Comparison of ENCODE assay signal across 12 mouse cellular contexts in genomic region chr13:35616524-35617099, GRCm38 (mm10).
"Had no signal": no experiment of that assay in that cellular context is flagged by ENCODE, and none has a peak within 500 bp of the region (broad histone marks: within the 10 kb centered on the region; RNA-seq: fewer than 3 reads in every experiment).

No protein-coding gene starts in this region.

- H3K4me1 ChIP-seq: intestine, embryonic 15.5 days; limb, embryonic 12.5 days; midbrain, embryonic 12.5 days had no signal

- H3K27me3 ChIP-seq: intestine, embryonic 15.5 days; limb, embryonic 12.5 days; midbrain, embryonic 12.5 days had no signal

- ATAC-seq: intestine, embryonic 15.5 days; midbrain, embryonic 16.5 days had no signal

- H3K9ac ChIP-seq: intestine, embryonic 15.5 days; limb, embryonic 12.5 days; midbrain, embryonic 12.5 days had no signal

- H3K9me3 ChIP-seq: intestine, embryonic 15.5 days; limb, embryonic 12.5 days; midbrain, embryonic 12.5 days had no signal

- H3K36me3 ChIP-seq: intestine, embryonic 15.5 days; limb, embryonic 12.5 days; midbrain, embryonic 12.5 days had no signal

- DNase-seq: kidney, adult 18-20 months; kidney, postnatal 10 days; kidney, postnatal 4 days; lung, adult 18-20 months; right cerebral cortex, adult 18-20 months; right cerebral cortex, postnatal 25 days had no signal

- H3K27ac ChIP-seq: intestine, embryonic 15.5 days; left cerebral cortex, adult 2 months; limb, embryonic 12.5 days; midbrain, embryonic 12.5 days; stomach, postnatal 0 days had no signal

- H3K4me2 ChIP-seq: intestine, embryonic 15.5 days; limb, embryonic 12.5 days; midbrain, embryonic 12.5 days had no signal

- H3K4me3 ChIP-seq: intestine, embryonic 15.5 days; left cerebral cortex, adult 2 months; limb, embryonic 12.5 days; midbrain, embryonic 12.5 days had no signal
